Mouse (Mus musculus): ENCODE measurements around the gene Tppp3. TPM values are rescaled to one million over a fixed set of nuclear protein-coding genes. Genes with fewer than 3 reads are reported as not detected.

Tppp3 gene
- polyA plus RNA-seq, 1 experiment from 2014 or later: 35.7 TPM

- H3K27ac ChIP-seq (replicated peaks): no peak overlapping the region
- no peaks in the 10 kb centered on the region for H3K36me3 ChIP-seq (replicated peaks)
- H3K9me3 ChIP-seq: no peaks in the 10 kb centered on the region
- H3K4me1 ChIP-seq: peaks cover 4% of the 10 kb centered on the region; the same call in 1 of the 2 replicates
- H3K4me3 ChIP-seq: no peak overlapping the region
- DNase-seq (ENCODE audit: low spot score): no peak
- WGBS: 78% methylated on average over 5 of the region's 5 CpGs
- H3K27me3 ChIP-seq (replicated peaks; ENCODE audit: low read depth, poor library complexity, severe bottlenecking): no peaks in the 10 kb centered on the region
Measured at GRCm38 (mm10) chr8:105454088-105454487, 17.2 kb downstream of the Tppp3 start.

GRCm38 (mm10) chr8:105453296-105453695 is 18.0 kb downstream of the Tppp3 start:
- H3K27ac ChIP-seq (replicated peaks): no peak overlapping the region
- DNase-seq (ENCODE audit: low spot score): no peak
- peaks cover 4% of the 10 kb centered on the region; the same call in 1 of the 2 replicates for H3K4me1 ChIP-seq
- no peaks in the 10 kb centered on the region for H3K36me3 ChIP-seq (replicated peaks)
- 74% methylated on average over 5 of the region's 5 CpGs for WGBS
- no peak overlapping the region for H3K4me3 ChIP-seq
- H3K27me3 ChIP-seq (replicated peaks; ENCODE audit: low read depth, poor library complexity, severe bottlenecking): no peaks in the 10 kb centered on the region
- H3K9me3 ChIP-seq: no peaks in the 10 kb centered on the region

- H3K27ac ChIP-seq (replicated peaks): no peak overlapping the region
- no peak overlapping the region for H3K4me3 ChIP-seq
- DNase-seq (ENCODE audit: low spot score): no peak
- H3K36me3 ChIP-seq (replicated peaks): no peaks in the 10 kb centered on the region
- H3K27me3 ChIP-seq (replicated peaks; ENCODE audit: low read depth, poor library complexity, severe bottlenecking): no peaks in the 10 kb centered on the region
- 70% methylated on average over 15 of the region's 15 CpGs for WGBS
- H3K4me1 ChIP-seq: no peaks in the 10 kb centered on the region
- no peaks in the 10 kb centered on the region for H3K9me3 ChIP-seq
Measured at GRCm38 (mm10) chr8:105451903-105452603, 19.3 kb downstream of the Tppp3 start.

GRCm38 (mm10) chr8:105450977-105451376 is 20.3 kb downstream of the Tppp3 start:
- no peaks in the 10 kb centered on the region for H3K27me3 ChIP-seq (replicated peaks; ENCODE audit: low read depth, poor library complexity, severe bottlenecking)
- WGBS: 71% methylated on average over 1 of the region's 1 CpGs
- no peaks in the 10 kb centered on the region for H3K36me3 ChIP-seq (replicated peaks)
- no peak for DNase-seq (ENCODE audit: low spot score)
- peaks cover 5% of the 10 kb centered on the region for H3K4me1 ChIP-seq
- H3K4me3 ChIP-seq: no peak overlapping the region
- no peak overlapping the region for H3K27ac ChIP-seq (replicated peaks)
- H3K9me3 ChIP-seq: no peaks in the 10 kb centered on the region

GRCm38 (mm10) chr8:105448596-105448995 is 22.7 kb downstream of the Tppp3 start:
- no peaks in the 10 kb centered on the region for H3K9me3 ChIP-seq
- WGBS: 87% methylated on average over 5 of the region's 5 CpGs
- H3K4me3 ChIP-seq: no peak overlapping the region
- no peak overlapping the region for H3K27ac ChIP-seq (replicated peaks)
- no peaks in the 10 kb centered on the region; the same call in 1 of the 2 replicates for H3K27me3 ChIP-seq (replicated peaks; ENCODE audit: low read depth, poor library complexity, severe bottlenecking)
- peaks cover 14% of the 10 kb centered on the region for H3K4me1 ChIP-seq
- no peak for DNase-seq (ENCODE audit: low spot score)
- no peaks in the 10 kb centered on the region for H3K36me3 ChIP-seq (replicated peaks)

GRCm38 (mm10) chr8:105448188-105448587 is 23.1 kb downstream of the Tppp3 start:
- no peak for DNase-seq (ENCODE audit: low spot score)
- Histone ChIP-seq H3K9me3 (no peaks in the 10 kb centered on the region), H3K36me3 (replicated peaks) (no peaks in the 10 kb centered on the region), H3K27me3 (replicated peaks; ENCODE audit: low read depth, poor library complexity, severe bottlenecking) (no peaks in the 10 kb centered on the region; the same call in 1 of the 2 replicates), H3K4me3 (no peak overlapping the region), H3K4me1 (peaks cover 14% of the 10 kb centered on the region), H3K27ac (replicated peaks) (no peak overlapping the region)
- 93% methylated on average over 3 of the region's 3 CpGs for WGBS

- peak; percentile 43 for DNase-seq (ENCODE audit: low spot score)
- Histone ChIP-seq H3K9me3 (no peaks in the 10 kb centered on the region), H3K4me3 (no peak overlapping the region), H3K27me3 (replicated peaks; ENCODE audit: low read depth, poor library complexity, severe bottlenecking) (peaks cover 5% of the 10 kb centered on the region; the same call in 1 of the 2 replicates), H3K4me1 (peaks cover 14% of the 10 kb centered on the region), H3K27ac (replicated peaks) (peak overlapping the region; percentile 62), H3K36me3 (replicated peaks) (no peaks in the 10 kb centered on the region)
- 21% methylated on average over 4 of the region's 4 CpGs for WGBS
Measured at GRCm38 (mm10) chr8:105446127-105446552, 25.2 kb downstream of the Tppp3 start.

GRCm38 (mm10) chr8:105445296-105446126 is 25.8 kb downstream of the Tppp3 start:
- H3K27me3 ChIP-seq (replicated peaks; ENCODE audit: low read depth, poor library complexity, severe bottlenecking): peaks cover 5% of the 10 kb centered on the region; the same call in 1 of the 2 replicates
- H3K4me3 ChIP-seq: no peak overlapping the region
- no peak for DNase-seq (ENCODE audit: low spot score)
- H3K4me1 ChIP-seq: peaks cover 14% of the 10 kb centered on the region
- no peaks in the 10 kb centered on the region for H3K9me3 ChIP-seq
- WGBS: 37% methylated on average over 11 of the region's 11 CpGs
- H3K27ac ChIP-seq (replicated peaks): peak overlapping the region; percentile 62
- no peaks in the 10 kb centered on the region for H3K36me3 ChIP-seq (replicated peaks)

- no peak for DNase-seq (ENCODE audit: low spot score)
- Histone ChIP-seq H3K4me1 (peaks cover 14% of the 10 kb centered on the region), H3K9me3 (no peaks in the 10 kb centered on the region), H3K4me3 (no peak overlapping the region), H3K36me3 (replicated peaks) (no peaks in the 10 kb centered on the region), H3K27me3 (replicated peaks; ENCODE audit: low read depth, poor library complexity, severe bottlenecking) (peaks cover 9% of the 10 kb centered on the region; the same call in 1 of the 2 replicates), H3K27ac (replicated peaks) (no peak overlapping the region)
- WGBS: 90% methylated on average over 5 of the region's 5 CpGs
Measured at GRCm38 (mm10) chr8:105442661-105443060, 28.7 kb downstream of the Tppp3 start.

GRCm38 (mm10) chr8:105441433-105441832 is 29.9 kb downstream of the Tppp3 start:
- no peaks in the 10 kb centered on the region for H3K9me3 ChIP-seq
- H3K27ac ChIP-seq (replicated peaks): no peak overlapping the region
- peak; percentile 77 for DNase-seq (ENCODE audit: low spot score)
- peaks cover 13% of the 10 kb centered on the region for H3K4me1 ChIP-seq
- H3K36me3 ChIP-seq (replicated peaks): no peaks in the 10 kb centered on the region
- H3K27me3 ChIP-seq (replicated peaks; ENCODE audit: low read depth, poor library complexity, severe bottlenecking): peaks cover 9% of the 10 kb centered on the region; the same call in 1 of the 2 replicates
- H3K4me3 ChIP-seq: no peak overlapping the region
- 8% methylated on average over 6 of the region's 6 CpGs for WGBS

GRCm38 (mm10) chr8:105438865-105439264 is 32.5 kb downstream of the Tppp3 start:
- 37% methylated on average over 5 of the region's 5 CpGs for WGBS
- peak; percentile 64 for DNase-seq (ENCODE audit: low spot score)
- Histone ChIP-seq H3K9me3 (no peaks in the 10 kb centered on the region), H3K4me3 (no peak overlapping the region), H3K27me3 (replicated peaks; ENCODE audit: low read depth, poor library complexity, severe bottlenecking) (peaks cover 9% of the 10 kb centered on the region; the same call in 1 of the 2 replicates), H3K36me3 (replicated peaks) (no peaks in the 10 kb centered on the region), H3K4me1 (peaks cover 2% of the 10 kb centered on the region; the same call in 1 of the 2 replicates), H3K27ac (replicated peaks) (no peak overlapping the region)

GRCm38 (mm10) chr8:105437078-105437748 is 34.1 kb downstream of the Tppp3 start:
- no peak overlapping the region for H3K4me3 ChIP-seq
- WGBS: 86% methylated on average over 5 of the region's 5 CpGs
- no peak overlapping the region for H3K27ac ChIP-seq (replicated peaks)
- no peaks in the 10 kb centered on the region for H3K36me3 ChIP-seq (replicated peaks)
- H3K27me3 ChIP-seq (replicated peaks; ENCODE audit: low read depth, poor library complexity, severe bottlenecking): peaks cover 4% of the 10 kb centered on the region; the same call in 1 of the 2 replicates
- no peak for DNase-seq (ENCODE audit: low spot score)
- H3K4me1 ChIP-seq: peaks cover 17% of the 10 kb centered on the region
- H3K9me3 ChIP-seq: no peaks in the 10 kb centered on the region
